Mouse (Mus musculus): Measurements from ENCODE around the gene Trak2. TPM values are rescaled to one million over a fixed set of nuclear protein-coding genes. Genes with fewer than 3 reads are reported as not detected.
"Not testable (repeated sequence)": the region's sequence is repeated elsewhere in the genome, so short reads cannot be mapped to it uniquely, and the experiment has no call there.

Trak2 gene
- polyA plus RNA-seq, 1 experiment from 2014 or later = 29.6 TPM

GRCm38 (mm10) chr1:58903681-58904080 lies 69.5 kb downstream of the Trak2 start:
- Histone ChIP-seq H3K36me3 (ENCODE audit: control insufficient read depth, insufficient read depth, low read length) (peaks cover 85% of the 10 kb centered on the region), H3K9me3 (ENCODE audit: control insufficient read depth, low read length) (no peaks in the 10 kb centered on the region), H3K4me1 (ENCODE audit: control insufficient read depth in 2 of 2, insufficient read depth in 2 of 2, low read length in 2 of 2) (no peaks in the 10 kb centered on the region), H3K27ac (replicated peaks in 1 of 2; ENCODE audit: control insufficient read depth in 1 of 2, insufficient read depth in 1 of 2, low read depth in 2 of 2, low read length in 2 of 2) (no peak overlapping the region), H3K27me3 (ENCODE audit: control insufficient read depth, insufficient read depth, low read length) (no peaks in the 10 kb centered on the region), H3K4me2 (ENCODE audit: low read length) (no peak overlapping the region), H3K9ac (ENCODE audit: low read length) (no peak overlapping the region), H3K4me3 (ENCODE audit: control insufficient read depth in 1 of 2, insufficient read depth in 1 of 2, low read depth in 1 of 2, low read length in 2 of 2) (no peak overlapping the region)
- WGBS = 81% methylated on average over 9 of the region's 9 CpGs
- no peak for ATAC-seq (ENCODE audit: insufficient number of reproducible peaks, insufficient read depth, low FRiP score, low read depth)

- not testable (repeated sequence) for H3K9me3 ChIP-seq (ENCODE audit: control insufficient read depth, low read length); H3K4me1 ChIP-seq (ENCODE audit: control insufficient read depth in 2 of 2, insufficient read depth in 2 of 2, low read length in 2 of 2); H3K27ac ChIP-seq (replicated peaks in 1 of 2; ENCODE audit: control insufficient read depth in 1 of 2, insufficient read depth in 1 of 2, low read depth in 2 of 2, low read length in 2 of 2); H3K9ac ChIP-seq (ENCODE audit: low read length); H3K4me3 ChIP-seq (ENCODE audit: control insufficient read depth in 1 of 2, insufficient read depth in 1 of 2, low read depth in 1 of 2, low read length in 2 of 2); H3K27me3 ChIP-seq (ENCODE audit: control insufficient read depth, insufficient read depth, low read length); ATAC-seq (ENCODE audit: insufficient number of reproducible peaks, insufficient read depth, low FRiP score, low read depth); H3K4me2 ChIP-seq (ENCODE audit: low read length)
- 17% methylated on average over 3 of the region's 3 CpGs for WGBS
- peaks cover 28% of the 10 kb centered on the region for H3K36me3 ChIP-seq (ENCODE audit: control insufficient read depth, insufficient read depth, low read length)
Observed at GRCm38 (mm10) chr1:58897561-58897960, 75.7 kb downstream of the Trak2 start.

DNA sequence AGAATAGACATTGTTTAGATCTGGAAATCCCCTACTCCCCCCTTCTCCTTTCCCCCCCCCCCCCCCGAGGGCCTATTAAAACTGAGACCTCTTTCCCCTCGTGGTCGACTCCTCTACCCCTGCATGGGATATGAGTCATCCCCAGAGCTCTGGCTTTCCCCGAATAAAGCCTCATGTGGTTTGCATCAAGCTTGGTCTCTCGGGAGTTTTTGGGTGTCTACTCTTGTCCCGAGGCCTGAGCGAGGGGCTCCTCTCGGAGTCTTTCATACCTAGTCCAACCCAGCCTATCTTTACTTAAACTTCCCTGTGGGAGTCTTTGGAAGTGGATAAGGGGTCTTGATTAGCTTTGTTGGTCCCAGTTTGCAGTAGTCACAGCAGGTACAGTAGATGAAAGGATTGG lies 80.8 kb downstream of the Trak2 start:
- not testable (repeated sequence) for H3K27me3 ChIP-seq (ENCODE audit: control insufficient read depth, insufficient read depth, low read length); H3K27ac ChIP-seq (replicated peaks in 1 of 2; ENCODE audit: control insufficient read depth in 1 of 2, insufficient read depth in 1 of 2, low read depth in 2 of 2, low read length in 2 of 2); H3K4me1 ChIP-seq (ENCODE audit: control insufficient read depth in 2 of 2, insufficient read depth in 2 of 2, low read length in 2 of 2); H3K9ac ChIP-seq (ENCODE audit: low read length); H3K9me3 ChIP-seq (ENCODE audit: control insufficient read depth, low read length); ATAC-seq (ENCODE audit: insufficient number of reproducible peaks, insufficient read depth, low FRiP score, low read depth); H3K4me3 ChIP-seq (ENCODE audit: control insufficient read depth in 1 of 2, insufficient read depth in 1 of 2, low read depth in 1 of 2, low read length in 2 of 2); H3K36me3 ChIP-seq (ENCODE audit: control insufficient read depth, insufficient read depth, low read length); H3K4me2 ChIP-seq (ENCODE audit: low read length)
- 78% methylated on average over 7 of the region's 8 CpGs for WGBS

- not testable (repeated sequence) for H3K4me2 ChIP-seq (ENCODE audit: low read length); H3K36me3 ChIP-seq (ENCODE audit: control insufficient read depth, insufficient read depth, low read length); H3K4me3 ChIP-seq (ENCODE audit: control insufficient read depth in 1 of 2, insufficient read depth in 1 of 2, low read depth in 1 of 2, low read length in 2 of 2); H3K27me3 ChIP-seq (ENCODE audit: control insufficient read depth, insufficient read depth, low read length); H3K9ac ChIP-seq (ENCODE audit: low read length); H3K27ac ChIP-seq (replicated peaks in 1 of 2; ENCODE audit: control insufficient read depth in 1 of 2, insufficient read depth in 1 of 2, low read depth in 2 of 2, low read length in 2 of 2); H3K9me3 ChIP-seq (ENCODE audit: control insufficient read depth, low read length); H3K4me1 ChIP-seq (ENCODE audit: control insufficient read depth in 2 of 2, insufficient read depth in 2 of 2, low read length in 2 of 2); ATAC-seq (ENCODE audit: insufficient number of reproducible peaks, insufficient read depth, low FRiP score, low read depth)
- 75% methylated on average over 2 of the region's 2 CpGs for WGBS
Observed at GRCm38 (mm10) chr1:58891481-58892170, 81.6 kb downstream of the Trak2 start.

GRCm38 (mm10) chr1:58890697-58891290 lies 82.4 kb downstream of the Trak2 start:
- not testable (repeated sequence) for H3K27ac ChIP-seq (replicated peaks in 1 of 2; ENCODE audit: control insufficient read depth in 1 of 2, insufficient read depth in 1 of 2, low read depth in 2 of 2, low read length in 2 of 2); H3K36me3 ChIP-seq (ENCODE audit: control insufficient read depth, insufficient read depth, low read length); ATAC-seq (ENCODE audit: insufficient number of reproducible peaks, insufficient read depth, low FRiP score, low read depth); H3K4me3 ChIP-seq (ENCODE audit: control insufficient read depth in 1 of 2, insufficient read depth in 1 of 2, low read depth in 1 of 2, low read length in 2 of 2); H3K9me3 ChIP-seq (ENCODE audit: control insufficient read depth, low read length); H3K4me2 ChIP-seq (ENCODE audit: low read length); H3K4me1 ChIP-seq (ENCODE audit: control insufficient read depth in 2 of 2, insufficient read depth in 2 of 2, low read length in 2 of 2); H3K27me3 ChIP-seq (ENCODE audit: control insufficient read depth, insufficient read depth, low read length); H3K9ac ChIP-seq (ENCODE audit: low read length)
- WGBS = 81% methylated on average over 4 of the region's 5 CpGs

DNA sequence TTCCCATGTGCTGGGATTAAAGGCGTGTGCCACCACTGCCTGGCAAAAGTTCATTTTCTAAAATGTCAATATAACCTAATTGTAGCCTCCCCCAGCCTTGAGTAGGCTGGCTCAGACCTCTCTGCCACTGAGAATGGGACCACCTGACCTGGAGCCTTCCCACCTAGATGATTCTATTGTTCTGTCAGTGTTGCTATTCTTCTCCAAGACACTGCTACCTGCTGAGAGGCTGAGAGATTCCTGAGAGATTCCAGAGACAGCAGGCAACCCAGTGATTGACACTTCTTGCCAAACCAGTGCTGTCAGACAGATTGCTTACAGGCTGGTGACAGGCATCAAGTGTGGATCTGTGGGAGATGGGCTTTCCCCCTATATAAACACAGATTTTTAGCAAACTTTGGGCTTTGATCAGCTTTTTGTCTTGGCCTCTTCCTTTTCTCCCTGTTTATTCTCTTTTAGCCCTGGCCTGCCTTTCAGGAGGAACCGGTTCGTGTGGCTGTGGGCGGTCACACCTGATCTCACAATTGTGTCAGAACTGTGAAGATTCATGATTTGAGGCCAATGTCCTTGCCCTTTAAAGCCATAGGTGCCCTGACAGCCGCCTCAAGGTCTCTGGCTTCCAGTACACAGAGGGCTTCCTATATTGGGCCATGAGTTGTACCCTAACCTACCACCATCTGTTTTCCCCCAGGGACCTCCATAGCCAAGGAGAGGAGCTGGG lies 83.2 kb downstream of the Trak2 start:
- Histone ChIP-seq H3K27me3 (ENCODE audit: control insufficient read depth, insufficient read depth, low read length) (no peaks in the 10 kb centered on the region), H3K36me3 (ENCODE audit: control insufficient read depth, insufficient read depth, low read length) (no peaks in the 10 kb centered on the region), H3K9ac (ENCODE audit: low read length) (no peak overlapping the region), H3K4me1 (ENCODE audit: control insufficient read depth in 2 of 2, insufficient read depth in 2 of 2, low read length in 2 of 2) (no peaks in the 10 kb centered on the region), H3K4me3 (ENCODE audit: control insufficient read depth in 1 of 2, insufficient read depth in 1 of 2, low read depth in 1 of 2, low read length in 2 of 2) (no peak overlapping the region), H3K4me2 (ENCODE audit: low read length) (no peak overlapping the region), H3K27ac (replicated peaks in 1 of 2; ENCODE audit: control insufficient read depth in 1 of 2, insufficient read depth in 1 of 2, low read depth in 2 of 2, low read length in 2 of 2) (no peak overlapping the region), H3K9me3 (ENCODE audit: control insufficient read depth, low read length) (no peaks in the 10 kb centered on the region)
- ATAC-seq (ENCODE audit: insufficient number of reproducible peaks, insufficient read depth, low FRiP score, low read depth) = no peak
- 63% methylated on average over 5 of the region's 5 CpGs for WGBS

- WGBS = 79% methylated on average over 4 of the region's 4 CpGs
Observed at GRCm38 (mm10) chr1:58885646-58886045, 87.6 kb downstream of the Trak2 start.

More at GRCm38 (mm10) chr1:58885646-58886045, 87.6 kb downstream of the Trak2 start:
- no peak for ATAC-seq (ENCODE audit: insufficient number of reproducible peaks, insufficient read depth, low FRiP score, low read depth)
- no peak overlapping the region for H3K4me2 ChIP-seq (ENCODE audit: low read length)
- no peaks in the 10 kb centered on the region for H3K9me3 ChIP-seq (ENCODE audit: control insufficient read depth, low read length)
- H3K27me3 ChIP-seq (ENCODE audit: control insufficient read depth, insufficient read depth, low read length) = no peaks in the 10 kb centered on the region
- no peak overlapping the region for H3K4me3 ChIP-seq (ENCODE audit: control insufficient read depth in 1 of 2, insufficient read depth in 1 of 2, low read depth in 1 of 2, low read length in 2 of 2)
- no peaks in the 10 kb centered on the region for H3K4me1 ChIP-seq (ENCODE audit: control insufficient read depth in 2 of 2, insufficient read depth in 2 of 2, low read length in 2 of 2)
- H3K9ac ChIP-seq (ENCODE audit: low read length) = no peak overlapping the region
- no peak overlapping the region for H3K27ac ChIP-seq (replicated peaks in 1 of 2; ENCODE audit: control insufficient read depth in 1 of 2, insufficient read depth in 1 of 2, low read depth in 2 of 2, low read length in 2 of 2)
- H3K36me3 ChIP-seq (ENCODE audit: control insufficient read depth, insufficient read depth, low read length) = no peaks in the 10 kb centered on the region

Data from heart, embryonic 14.5 days (tissue).